Mouse (Mus musculus): ENCODE data around the gene Dnajc4.
A peak's percentile ranks its signal among the peaks of the same experiment; 100 is the strongest.

The Dnajc4 gene

DNA sequence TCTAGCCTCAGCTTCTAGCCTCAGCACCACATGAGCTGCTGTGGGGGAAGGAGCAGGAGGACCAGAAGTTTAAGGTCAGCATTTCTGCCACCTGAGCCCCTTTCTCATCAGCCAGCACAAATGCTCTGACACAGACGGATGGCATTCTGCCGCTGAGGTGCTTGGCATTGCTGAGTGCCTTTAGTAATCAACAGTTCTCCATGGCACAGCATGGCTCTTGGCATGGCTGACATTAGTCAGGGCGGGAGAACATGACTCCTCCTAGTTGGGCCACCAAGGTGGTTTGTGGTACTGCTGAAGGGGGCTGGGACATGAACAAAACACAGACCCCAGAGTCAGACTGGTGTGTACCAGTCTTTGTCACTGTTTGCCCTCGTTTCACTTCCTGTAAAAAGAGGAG lies 44.2 kb downstream of the Dnajc4 start:
- no peak for DNase-seq (ENCODE audit: low spot score in 2 of 2)

DNA sequence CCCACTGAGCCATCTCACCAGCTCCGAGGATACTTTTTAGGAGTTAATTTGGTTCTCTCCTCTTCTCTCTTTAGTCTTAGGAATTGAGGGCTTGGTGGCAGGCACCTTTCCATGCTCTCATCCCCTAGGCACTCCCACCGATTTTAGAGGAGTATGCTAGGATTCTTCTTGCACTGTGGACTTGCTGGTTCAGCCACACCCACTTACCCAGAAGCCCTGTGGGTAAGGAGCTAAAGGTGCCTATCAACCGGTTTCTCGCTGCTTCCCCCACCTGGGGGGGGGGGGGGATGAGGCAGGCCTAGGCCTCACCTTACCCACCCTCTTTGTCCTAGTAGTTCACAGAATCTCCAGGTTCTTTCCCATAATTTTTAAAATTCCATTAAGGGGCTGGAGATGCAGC lies 44.6 kb downstream of the Dnajc4 start:
- DNase-seq (ENCODE audit: low spot score in 2 of 2), result no peak

- no peak for DNase-seq (ENCODE audit: low spot score in 2 of 2)
These were observed 48.7 kb downstream of the Dnajc4 start for GRCm38 (mm10) chr19:6943709-6944108.

GRCm38 (mm10) chr19:6942764-6943163 lies 49.6 kb downstream of the Dnajc4 start:
- DNase-seq (ENCODE audit: low spot score in 2 of 2), result no peak

DNA sequence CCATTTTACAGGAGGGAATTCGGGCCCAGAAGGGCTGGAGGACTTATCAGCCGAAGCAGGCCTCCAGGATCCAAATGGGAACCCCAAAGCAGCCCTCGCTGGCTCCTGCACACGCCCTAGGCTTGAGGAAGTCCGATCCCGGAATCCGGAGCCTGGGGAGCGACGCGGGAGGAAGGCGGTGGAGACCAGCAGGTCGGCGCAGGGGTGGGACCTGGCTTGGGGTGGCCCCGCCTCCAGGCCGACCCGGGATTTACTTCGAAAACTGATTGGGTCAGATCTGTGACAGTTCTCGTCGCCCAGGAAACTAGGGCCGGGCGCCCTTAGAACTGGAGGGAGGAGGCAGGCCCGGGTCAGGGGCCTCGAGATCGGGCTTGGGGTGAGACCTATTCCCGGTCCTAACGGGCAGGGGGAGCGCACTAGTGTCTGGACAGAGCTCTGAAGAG lies 50.1 kb downstream of the Dnajc4 start, which contains the start of gene Gpr137:
Gpr137 (minus strand) TSS at position 232 of the 443 bp plus-strand sequence.
- peak; percentile 91 to 92 for DNase-seq (ENCODE audit: low spot score in 2 of 2)

DNA sequence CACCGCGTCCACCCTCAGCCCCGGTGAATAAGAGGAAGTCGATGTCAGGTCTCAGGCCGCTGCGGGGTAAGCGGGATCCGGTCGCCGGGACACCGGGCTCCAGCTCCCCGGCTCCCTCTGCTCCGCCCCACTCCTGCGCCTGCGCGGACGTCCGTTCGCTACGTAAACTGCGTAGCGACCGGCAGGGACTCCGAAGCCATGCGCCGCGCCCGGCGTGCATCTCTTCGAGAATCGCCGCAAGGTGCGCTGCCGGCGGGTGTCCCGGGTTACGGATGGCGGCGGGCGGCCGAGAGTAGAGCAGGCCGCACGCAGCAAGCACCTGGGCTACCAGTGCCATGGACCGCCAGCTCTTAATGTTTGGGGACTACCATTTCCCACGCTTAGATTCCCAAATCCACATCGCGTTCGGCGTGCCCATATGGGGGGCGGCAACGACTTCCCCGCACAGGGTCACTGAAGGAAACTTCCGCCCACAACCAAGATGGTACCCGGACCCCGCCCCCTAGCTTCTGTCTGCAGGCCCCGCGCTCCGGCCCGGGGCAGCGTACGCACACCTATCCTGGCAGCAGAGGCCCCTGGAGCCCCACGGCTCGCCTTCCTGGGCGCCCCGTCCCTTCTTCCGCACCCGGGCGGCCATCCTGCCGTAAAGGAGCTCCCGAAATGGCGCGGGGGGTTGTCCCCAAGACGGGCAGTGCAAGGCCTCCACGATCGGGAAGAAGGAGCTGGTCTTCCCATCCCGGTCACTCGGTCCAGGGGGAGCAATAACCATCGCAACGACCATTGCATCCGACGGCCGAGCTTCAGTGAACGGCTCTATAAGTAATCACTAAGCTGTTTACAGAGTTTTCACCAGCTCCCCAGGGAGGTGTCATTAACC lies 50.8 kb downstream of the Dnajc4 start, which contains the start of gene Bad:
Bad (plus strand) TSS at position 490 of the 877 bp plus-strand sequence.
- peak; percentile 86 to 95 for DNase-seq (ENCODE audit: low spot score in 2 of 2)

DNA sequence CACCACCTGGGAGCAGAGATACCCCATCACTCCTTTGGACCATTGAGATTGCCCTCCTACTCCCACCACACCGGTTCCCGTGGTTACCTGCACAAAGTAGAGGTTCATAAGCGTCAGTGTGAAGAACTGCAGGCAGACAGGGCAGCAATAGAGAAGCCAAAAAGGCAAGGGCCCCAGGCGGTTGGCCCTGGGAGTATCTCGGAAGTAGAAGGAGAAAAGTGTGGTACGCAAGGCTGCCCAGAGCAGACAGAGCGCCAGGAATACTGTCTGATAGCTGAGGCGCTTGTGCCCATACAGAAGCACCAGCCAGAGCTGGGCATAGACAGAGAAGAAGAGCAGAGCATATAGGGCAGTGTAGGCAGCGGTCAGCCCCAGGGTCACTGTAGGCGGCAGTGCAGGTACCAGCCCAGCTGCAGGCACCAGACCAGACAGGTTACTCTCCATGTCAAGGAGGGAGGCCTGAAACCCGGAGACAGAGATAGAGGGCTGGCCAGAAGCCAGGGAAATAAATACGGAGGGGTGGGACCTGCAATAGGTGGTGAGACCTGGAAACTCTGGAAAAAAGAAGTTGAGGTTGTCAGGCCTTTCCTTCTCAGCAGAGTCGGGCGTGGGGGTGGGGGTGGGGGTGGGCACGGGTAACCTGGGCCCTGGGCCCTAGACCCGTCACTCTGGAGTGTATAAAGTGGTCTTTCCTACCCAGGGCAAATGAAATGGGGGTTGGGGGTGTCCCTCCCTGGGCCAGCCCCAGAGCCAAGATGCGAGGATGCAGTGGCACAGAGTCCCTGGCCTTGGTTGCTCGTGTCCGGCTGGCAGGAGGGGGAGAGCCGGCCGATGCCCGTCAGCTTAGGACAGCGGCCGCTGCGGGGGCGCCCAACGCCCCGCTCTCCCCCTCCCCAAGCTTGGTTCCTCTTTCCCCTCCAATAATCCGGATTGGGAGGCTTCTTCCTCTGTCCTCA lies 51.7 kb downstream of the Dnajc4 start:
- DNase-seq (ENCODE audit: low spot score in 2 of 2), result peak; percentile 26 to 41

- DNase-seq (ENCODE audit: low spot score in 2 of 2), result no peak
These were observed 53.0 kb downstream of the Dnajc4 start for GRCm38 (mm10) chr19:6939106-6940002.

All from thymus, postnatal 10 days (tissue).